Mouse (Mus musculus): ENCODE measurements around the gene Calu. TPM values are rescaled to one million over a fixed set of nuclear protein-coding genes. Genes with fewer than 3 reads are reported as not detected.

Gene Calu
- polyA plus RNA-seq (2015; fragmentation: Illumina TruSeq; extraction: RNeasy Lipid Tissue Mini Kit (QIAGEN cat#74804); ENCODE audit: insufficient read depth, low replicate concordance) = 140 TPM

DNA sequence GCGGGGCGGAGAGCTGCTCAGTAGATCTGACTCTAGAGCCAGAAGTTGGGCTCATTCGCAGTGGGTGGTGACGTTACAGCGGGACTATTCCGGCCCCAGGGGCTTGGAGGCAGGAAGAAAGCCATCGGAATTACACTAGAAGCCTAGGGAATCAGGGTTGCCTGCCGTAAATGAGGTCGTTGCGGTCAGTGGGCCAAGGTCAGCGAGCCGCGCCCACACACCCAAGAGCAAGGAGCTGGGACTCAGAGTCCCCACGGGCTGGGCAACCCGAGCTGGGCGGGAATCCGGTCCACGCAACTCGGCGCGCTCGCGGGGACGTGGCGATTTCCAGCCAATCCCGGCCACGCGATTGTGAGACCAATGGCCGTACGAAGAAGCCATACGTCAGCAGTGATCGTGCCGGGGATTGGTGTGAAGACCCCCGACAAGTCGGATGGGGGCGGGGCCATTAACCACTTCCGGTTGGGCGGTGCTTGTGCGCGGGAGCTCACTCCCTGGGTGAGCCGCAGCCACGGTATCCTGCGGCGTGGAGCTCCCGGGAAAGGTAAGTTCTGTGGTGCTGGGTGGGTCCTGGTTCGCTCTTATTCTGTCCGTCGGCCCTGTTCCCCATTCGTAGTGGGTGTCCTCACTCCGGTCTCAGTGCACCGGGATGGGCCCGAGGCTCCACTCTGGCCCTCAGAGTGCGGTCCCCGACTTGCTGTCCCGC is at the start of gene Calu:
Gene Calu (plus strand): TSS at position 405 of the 706 bp plus-strand sequence.

DNA sequence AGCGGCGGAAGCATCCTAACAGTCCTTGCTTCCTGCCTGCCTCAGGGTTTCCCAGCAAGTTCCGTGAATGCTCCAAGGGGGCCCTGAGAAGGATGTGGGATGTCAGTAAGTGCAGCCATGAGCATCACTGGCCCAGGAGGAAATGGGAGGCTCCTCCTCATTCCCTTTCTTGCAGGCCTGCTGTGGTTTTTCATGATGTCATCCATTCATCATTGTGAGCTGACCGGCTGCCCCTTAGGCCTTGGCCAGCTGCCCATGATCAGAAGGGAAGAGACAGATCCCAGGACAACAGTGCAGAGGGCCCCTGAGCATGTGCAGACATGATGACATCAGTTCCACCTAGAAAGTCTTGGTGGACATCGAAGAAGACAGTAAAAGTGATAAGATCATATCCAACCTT is 29.0 kb upstream of the Calu start, which contains the start of gene Fam71f1:
Gene Fam71f1 (plus strand): TSS at position 262 of the 400 bp plus-strand sequence.

DNA sequence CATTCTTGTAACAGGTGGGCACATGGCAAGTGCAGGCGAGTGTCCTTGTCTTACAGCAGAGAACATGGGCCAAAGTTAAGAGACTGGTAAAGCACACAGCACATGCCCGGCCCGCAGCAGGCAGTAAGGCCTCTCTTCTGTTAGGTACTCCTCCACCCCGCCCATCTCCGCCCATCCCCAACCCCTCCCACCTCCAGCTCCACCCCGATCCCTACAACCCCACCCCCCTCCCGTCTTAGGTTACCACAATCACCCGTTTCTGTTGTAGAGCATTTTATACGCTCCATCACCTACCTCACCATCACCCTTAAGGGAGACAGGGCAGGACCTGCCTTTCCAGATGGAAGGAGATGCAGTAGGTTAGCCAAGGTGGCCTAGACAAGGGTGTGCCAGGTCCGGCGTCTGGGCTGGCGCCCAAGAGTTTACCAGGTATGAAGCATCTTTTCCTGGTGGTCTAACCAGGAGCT is 40.2 kb downstream of the Calu start, which contains the start of gene Opn1sw:
Gene Opn1sw (minus strand): TSS at position 417 of the 467 bp plus-strand sequence.

DNA sequence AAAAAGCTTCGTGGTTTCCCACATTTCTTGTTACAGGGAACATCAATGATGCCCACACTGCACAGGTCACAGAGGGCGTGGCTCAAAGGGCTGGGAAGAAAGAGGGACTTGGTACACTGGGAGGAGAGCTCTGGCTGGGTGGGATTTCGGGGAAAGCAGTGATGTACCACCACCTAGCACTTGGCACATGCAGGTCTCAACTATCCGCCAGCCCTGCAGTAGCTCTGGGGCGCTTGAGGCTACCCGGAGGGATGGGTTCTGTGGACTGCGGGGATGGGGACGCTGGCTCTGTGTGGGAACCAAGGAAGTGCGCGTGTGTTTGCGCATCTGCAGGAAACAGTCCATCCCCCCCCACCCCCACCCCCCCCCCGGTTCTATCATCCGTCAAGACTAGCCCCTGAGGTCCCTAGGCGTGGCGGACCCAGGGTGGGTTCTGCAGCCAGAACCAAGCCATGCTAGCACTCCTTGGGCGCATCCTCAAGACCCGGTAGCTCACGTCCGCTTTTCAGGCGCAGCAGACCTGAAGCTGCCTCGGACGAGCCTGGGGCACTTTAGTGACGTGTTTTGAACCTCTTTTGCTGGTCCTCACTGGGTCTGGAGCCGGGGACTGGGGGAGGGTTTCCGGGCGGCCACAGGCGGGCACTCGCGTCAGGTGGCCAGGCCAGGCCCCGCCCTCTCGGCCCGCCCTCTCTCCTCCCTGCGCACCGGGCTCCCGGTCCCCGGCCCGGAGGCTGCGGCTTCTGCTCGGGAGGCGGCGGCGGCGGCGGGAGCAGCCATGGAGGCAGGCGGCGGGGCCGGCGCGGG is 48.2 kb downstream of the Calu start, which contains the start of gene Ccdc136:
Gene Ccdc136 (plus strand): TSS at position 400 of the 804 bp plus-strand sequence.

Other genes starting within 250 kb of the Calu start
- 70.3 TPM for gene Rbm28, start 183.1 kb upstream of the Calu start, polyA plus RNA-seq (2015; fragmentation: Illumina TruSeq; extraction: RNeasy Lipid Tissue Mini Kit (QIAGEN cat#74804); ENCODE audit: insufficient read depth, low replicate concordance)
- gene Prrt4, start 168.5 kb upstream of the Calu start, polyA plus RNA-seq (2015; fragmentation: Illumina TruSeq; extraction: RNeasy Lipid Tissue Mini Kit (QIAGEN cat#74804); ENCODE audit: insufficient read depth, low replicate concordance) = 0.11 TPM
- gene Impdh1, start 131.7 kb upstream of the Calu start, polyA plus RNA-seq (2015; fragmentation: Illumina TruSeq; extraction: RNeasy Lipid Tissue Mini Kit (QIAGEN cat#74804); ENCODE audit: insufficient read depth, low replicate concordance) = 21.3 TPM
- gene Hilpda, start 75.6 kb upstream of the Calu start, polyA plus RNA-seq (2015; fragmentation: Illumina TruSeq; extraction: RNeasy Lipid Tissue Mini Kit (QIAGEN cat#74804); ENCODE audit: insufficient read depth, low replicate concordance) = 9.8 TPM
- 0.59 TPM for gene Fam71f2, start 68.5 kb upstream of the Calu start, polyA plus RNA-seq (2015; fragmentation: Illumina TruSeq; extraction: RNeasy Lipid Tissue Mini Kit (QIAGEN cat#74804); ENCODE audit: insufficient read depth, low replicate concordance)
- gene Fam71f1, start 28.9 kb upstream of the Calu start, polyA plus RNA-seq (2015; fragmentation: Illumina TruSeq; extraction: RNeasy Lipid Tissue Mini Kit (QIAGEN cat#74804); ENCODE audit: insufficient read depth, low replicate concordance) = not detected
- not detected for gene Opn1sw, start 40.4 kb downstream of the Calu start, polyA plus RNA-seq (2015; fragmentation: Illumina TruSeq; extraction: RNeasy Lipid Tissue Mini Kit (QIAGEN cat#74804); ENCODE audit: insufficient read depth, low replicate concordance)
- 0.18 TPM for gene Ccdc136, start 48.2 kb downstream of the Calu start, polyA plus RNA-seq (2015; fragmentation: Illumina TruSeq; extraction: RNeasy Lipid Tissue Mini Kit (QIAGEN cat#74804); ENCODE audit: insufficient read depth, low replicate concordance)
- 0.11 TPM for gene Flnc, start 85.2 kb downstream of the Calu start, polyA plus RNA-seq (2015; fragmentation: Illumina TruSeq; extraction: RNeasy Lipid Tissue Mini Kit (QIAGEN cat#74804); ENCODE audit: insufficient read depth, low replicate concordance)
- 107 TPM for gene Atp6v1f, start 119.6 kb downstream of the Calu start, polyA plus RNA-seq (2015; fragmentation: Illumina TruSeq; extraction: RNeasy Lipid Tissue Mini Kit (QIAGEN cat#74804); ENCODE audit: insufficient read depth, low replicate concordance)
- gene Atp6v1fnb, start 123.4 kb downstream of the Calu start, polyA plus RNA-seq (2015; fragmentation: Illumina TruSeq; extraction: RNeasy Lipid Tissue Mini Kit (QIAGEN cat#74804); ENCODE audit: insufficient read depth, low replicate concordance) = not detected
- 1.2 TPM for gene Kcp, start 159.9 kb downstream of the Calu start, polyA plus RNA-seq (2015; fragmentation: Illumina TruSeq; extraction: RNeasy Lipid Tissue Mini Kit (QIAGEN cat#74804); ENCODE audit: insufficient read depth, low replicate concordance)
- gene Irf5, start 178.6 kb downstream of the Calu start, polyA plus RNA-seq (2015; fragmentation: Illumina TruSeq; extraction: RNeasy Lipid Tissue Mini Kit (QIAGEN cat#74804); ENCODE audit: insufficient read depth, low replicate concordance) = 97.3 TPM